Mouse (Mus musculus) cerebellum, adult 9-10 months (tissue): ENCODE data around the gene Tsc22d3.
A peak's percentile ranks its signal among the peaks of the same experiment; 100 is the strongest.
"Not testable (repeated sequence)": the region's sequence is repeated elsewhere in the genome, so short reads cannot be mapped to it uniquely, and the experiment has no call there.

Source experiments
- DNase-seq: peaks from one replicate; pipeline ENCODE4 v3.0.0; 2022

Tsc22d3 gene

GRCm38 (mm10) chrX:140526253-140526618 lies 74.2 kb downstream of the Tsc22d3 start:
- no peak for DNase-seq

DNA sequence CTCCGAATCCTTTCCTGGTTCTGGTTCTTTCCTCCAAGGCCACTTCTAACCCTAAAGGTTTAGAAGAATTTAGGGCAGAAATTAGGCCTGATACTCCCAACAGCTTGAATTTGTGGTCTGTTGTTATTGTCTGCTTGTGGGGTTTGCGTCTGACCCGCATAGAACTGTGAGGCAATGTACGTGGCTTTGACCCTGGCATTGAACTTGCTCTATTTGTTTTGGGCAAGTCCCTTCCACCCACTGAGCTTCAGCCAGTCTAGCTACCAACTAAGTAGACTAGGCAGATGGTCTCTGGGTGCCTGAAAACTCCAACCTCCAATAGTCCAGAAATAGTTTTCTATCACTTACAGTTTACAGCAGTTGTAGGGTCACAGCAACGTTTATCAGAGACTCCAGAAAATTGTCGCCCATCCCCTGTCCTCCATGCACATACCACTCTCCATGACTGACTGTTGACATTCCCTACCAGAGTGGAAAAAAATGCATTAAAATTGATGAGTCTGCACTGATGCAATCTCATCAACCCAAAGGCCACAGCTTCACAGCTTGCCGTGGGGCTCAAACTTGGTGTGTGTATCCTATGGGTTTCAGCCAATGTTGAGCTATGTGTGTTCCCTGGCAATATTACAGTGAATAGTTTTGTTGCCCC lies 74.7 kb downstream of the Tsc22d3 start:
- DNase-seq: no peak

- DNase-seq: no peak
Observed at GRCm38 (mm10) chrX:140524231-140524630, 76.2 kb downstream of the Tsc22d3 start.

- DNase-seq: no peak
Observed at GRCm38 (mm10) chrX:140522071-140522765, 78.2 kb downstream of the Tsc22d3 start.

GRCm38 (mm10) chrX:140520146-140521102 lies 80.0 kb downstream of the Tsc22d3 start:
- peak; percentile 88 for DNase-seq

DNA sequence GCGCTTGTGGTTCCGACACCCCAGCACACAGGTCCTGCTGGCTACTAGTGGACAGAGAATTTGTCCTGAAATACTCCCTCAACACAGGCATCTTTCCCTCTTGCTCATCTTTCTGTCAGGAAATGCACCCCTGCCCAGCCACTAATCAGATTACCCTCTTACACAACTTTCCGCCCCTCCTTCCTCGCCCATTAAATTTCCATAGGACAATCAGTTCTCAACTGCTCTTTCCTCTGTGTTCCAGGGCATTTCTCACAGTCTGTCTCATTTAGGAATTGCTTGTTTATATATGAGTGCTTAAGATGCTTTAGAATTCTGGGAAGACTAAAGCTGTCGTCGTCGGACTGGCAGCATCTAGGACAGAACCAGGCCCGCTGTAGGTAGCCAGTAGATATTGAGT lies 82.1 kb downstream of the Tsc22d3 start:
- no peak for DNase-seq

DNA sequence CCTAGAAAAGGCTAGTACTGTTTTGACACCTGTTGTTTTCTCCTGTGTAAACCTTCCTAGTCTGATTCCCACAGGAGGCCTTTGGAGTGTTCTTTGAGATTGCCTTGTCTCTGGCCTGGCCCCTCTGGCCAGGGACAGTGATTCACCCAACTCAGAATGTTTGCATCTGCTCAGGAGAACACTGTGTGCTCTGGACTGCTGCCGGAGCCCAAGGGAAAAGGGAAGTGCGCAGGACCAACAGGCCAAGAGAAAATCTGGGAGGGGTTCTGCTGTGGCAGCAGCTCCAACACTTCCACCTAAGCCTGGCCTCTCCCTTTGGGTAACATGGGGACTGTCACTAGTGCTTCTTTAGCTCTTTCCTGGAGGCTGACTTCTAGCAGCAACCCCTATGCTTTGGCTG lies 87.1 kb downstream of the Tsc22d3 start:
- DNase-seq: no peak

DNA sequence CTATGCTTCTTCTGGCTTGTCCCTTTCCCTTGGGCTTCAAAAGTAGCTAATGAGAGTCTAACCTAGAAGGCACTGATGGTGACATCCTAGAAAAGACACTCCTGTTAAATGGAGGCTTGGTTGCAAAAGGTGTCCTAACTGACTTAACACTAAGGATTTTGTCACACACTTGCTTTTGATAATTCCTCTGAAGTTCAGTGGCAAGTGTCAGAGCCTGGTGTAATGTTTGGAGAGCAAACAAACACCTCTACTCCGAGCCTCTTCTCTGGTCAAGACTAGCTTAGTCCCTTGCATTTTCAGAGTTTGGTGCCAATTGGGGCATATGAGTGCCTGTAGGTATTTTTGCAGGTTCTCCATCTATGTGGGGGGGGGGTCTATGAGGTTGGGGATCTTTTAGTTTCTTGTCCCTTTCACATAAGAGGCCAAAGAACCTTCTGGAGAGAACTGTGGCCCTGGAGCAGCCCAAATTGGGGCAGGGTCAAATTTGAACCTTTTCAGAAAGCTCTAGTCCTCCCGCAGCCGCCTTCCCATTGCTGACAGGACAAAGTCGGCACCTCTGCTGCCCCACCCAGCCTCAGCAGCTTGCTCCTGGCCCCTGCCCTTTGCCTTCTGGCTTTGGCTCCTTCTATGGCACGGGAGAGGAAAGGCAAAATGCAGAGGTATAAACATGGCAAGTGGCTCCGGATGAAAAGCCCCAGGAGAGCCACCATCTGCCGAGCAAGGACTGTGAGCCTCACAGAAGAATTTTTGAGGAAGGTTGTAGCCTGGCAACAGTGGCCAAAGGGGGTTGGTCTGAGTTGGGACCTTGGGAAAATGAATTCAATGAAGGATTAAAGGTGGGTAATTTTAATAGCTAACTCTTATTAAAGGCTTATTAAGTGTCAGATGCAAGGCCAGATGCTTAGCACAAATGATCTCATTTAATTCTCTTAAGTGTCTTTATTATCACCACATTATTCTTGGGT lies 88.5 kb downstream of the Tsc22d3 start:
- DNase-seq: no peak

GRCm38 (mm10) chrX:140510696-140511429 lies 89.6 kb downstream of the Tsc22d3 start:
- peak; percentile 44 for DNase-seq

GRCm38 (mm10) chrX:140509817-140510216 lies 90.6 kb downstream of the Tsc22d3 start:
- no peak for DNase-seq

DNA sequence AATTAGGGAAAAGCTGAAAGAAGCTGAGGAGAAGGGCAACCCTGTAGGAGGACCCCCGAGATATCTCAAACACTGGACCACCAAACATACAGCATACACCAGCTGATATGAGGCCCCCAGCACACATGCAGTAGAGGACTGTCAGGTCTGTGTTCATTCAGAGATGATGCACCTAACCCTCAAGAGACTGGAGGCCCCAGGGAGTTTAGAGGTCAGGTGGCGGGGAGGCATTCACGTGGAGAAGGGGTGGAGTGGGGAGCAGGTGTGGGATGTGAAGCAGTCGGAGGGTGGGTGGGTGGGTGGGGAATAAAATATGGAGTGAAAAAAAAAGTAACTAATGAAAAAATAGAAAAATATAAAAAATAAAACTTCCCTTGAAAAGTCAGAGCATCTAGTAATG lies 91.7 kb downstream of the Tsc22d3 start:
- DNase-seq: not testable (repeated sequence)

GRCm38 (mm10) chrX:140507377-140507776 lies 93.1 kb downstream of the Tsc22d3 start:
- no peak for DNase-seq

GRCm38 (mm10) chrX:140506436-140507180 lies 93.9 kb downstream of the Tsc22d3 start:
- DNase-seq: no peak

GRCm38 (mm10) chrX:140505497-140506238 lies 94.8 kb downstream of the Tsc22d3 start:
- no peak for DNase-seq

- peak; percentile 41 for DNase-seq
Observed at GRCm38 (mm10) chrX:140503905-140504304, 96.6 kb downstream of the Tsc22d3 start.

DNA sequence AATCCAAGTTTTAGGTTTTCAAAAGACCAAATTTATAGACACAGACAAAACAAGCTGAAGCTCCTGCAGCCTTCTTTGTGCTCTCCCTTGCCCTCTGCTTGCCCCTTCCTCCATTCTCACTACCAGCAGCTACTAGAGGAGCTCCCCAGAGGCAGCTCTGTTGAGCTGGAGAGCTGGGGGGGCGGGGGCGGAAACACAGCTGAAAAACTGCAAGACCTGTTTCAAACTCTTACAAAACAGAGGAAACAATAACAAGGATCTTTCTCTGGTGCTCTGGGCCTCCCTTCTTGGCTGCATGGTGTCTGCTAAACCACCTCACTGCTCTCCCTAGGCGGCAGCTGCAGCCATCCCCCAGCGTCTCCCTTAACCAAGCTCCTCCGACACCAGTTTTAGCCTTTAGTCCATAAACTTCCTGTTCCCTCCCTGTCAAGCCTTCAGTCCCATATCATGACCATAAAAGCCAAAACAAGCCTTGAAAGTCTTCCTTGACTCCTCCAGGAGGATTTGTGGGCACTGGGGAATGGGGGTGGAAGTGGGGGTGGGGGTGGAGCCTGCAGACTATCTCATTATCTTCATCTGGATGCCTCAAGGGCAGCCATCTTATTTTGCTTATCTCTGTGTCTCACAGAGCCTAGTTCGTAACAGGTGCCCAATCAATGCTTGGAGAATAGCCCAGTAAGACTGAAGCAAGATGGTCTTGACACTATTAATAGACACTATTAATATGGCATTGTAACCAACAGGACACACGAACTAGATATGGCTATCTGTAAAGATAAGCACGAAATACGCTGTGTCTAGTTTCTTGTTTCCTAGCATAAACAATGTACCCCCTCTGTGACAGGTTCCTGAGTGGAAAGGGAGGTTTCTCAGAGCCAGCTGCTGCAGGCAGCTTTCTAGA lies 98.8 kb downstream of the Tsc22d3 start:
- no peak for DNase-seq

GRCm38 (mm10) chrX:140500306-140500705 lies 100.2 kb downstream of the Tsc22d3 start:
- DNase-seq: no peak

GRCm38 (mm10) chrX:140498431-140498830 lies 102.0 kb downstream of the Tsc22d3 start:
- not testable (repeated sequence) for DNase-seq

DNA sequence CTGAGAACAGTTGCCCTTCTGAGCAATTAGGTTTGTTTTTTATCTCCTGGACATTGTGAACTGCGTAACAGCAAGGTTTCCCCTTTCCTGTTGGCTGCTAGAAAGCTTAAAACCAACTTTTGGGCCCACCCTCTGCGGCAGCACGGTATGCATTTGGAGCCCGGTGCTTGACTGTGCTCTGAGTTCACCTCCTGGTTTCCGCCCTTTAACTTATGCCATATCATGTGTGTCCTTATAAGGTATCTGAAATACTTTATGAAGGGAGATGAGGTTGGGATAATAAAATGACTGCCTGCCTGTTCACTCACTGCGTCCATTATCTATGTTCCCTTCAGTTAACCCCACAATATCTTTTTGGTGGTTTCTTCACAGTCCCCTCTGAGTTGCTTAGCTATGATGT lies 106.3 kb downstream of the Tsc22d3 start:
- DNase-seq: no peak
